Mouse (Mus musculus): Measurements from ENCODE around the gene Cidec.

DNA sequence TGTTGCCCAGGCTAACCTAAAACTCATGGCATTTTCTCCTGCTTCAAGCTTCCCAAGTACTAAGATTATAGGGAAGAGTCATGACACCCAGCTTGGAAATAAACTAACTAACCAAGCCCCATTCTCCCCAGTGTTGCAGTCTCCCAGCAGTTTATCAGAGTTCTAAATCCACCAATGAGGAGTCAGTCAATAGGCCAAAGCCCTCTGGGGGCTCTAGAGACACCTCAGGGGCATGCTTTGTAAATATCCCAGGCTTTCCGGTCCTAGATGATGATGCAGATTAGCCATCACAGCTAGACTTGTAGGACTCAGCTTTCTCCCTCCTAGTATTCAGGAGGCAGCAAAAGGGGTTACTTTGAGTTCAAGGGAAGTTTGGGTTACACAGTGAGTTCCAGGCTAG, 25.6 kb downstream of the Cidec start:
- TF ChIP-seq CTCF (IDR thresholded peaks at IDR 0.05; ENCODE audit: low read depth) (no peak), EP300 (IDR thresholded peaks at IDR 0.05; ENCODE audit: low read depth) (no peak)
